Mouse (Mus musculus) kidney, embryonic 14.5 days (tissue): ENCODE data around the gene Gm11634. TPM values are rescaled to one million over a fixed set of nuclear protein-coding genes. Genes with fewer than 3 reads are reported as not detected.
"Not testable (repeated sequence)": the region's sequence is repeated elsewhere in the genome, so short reads cannot be mapped to it uniquely, and the experiment has no call there.

Experiments used
- ATAC-seq: fragments of 200-750 bp; cut with Nextera tagmentation; 2 replicates; pipeline ENCODE4 v1.8.0; 2017; ENCODE audit warnings: moderate number of reproducible peaks, mild to moderate bottlenecking, moderate TSS enrichment, moderate library complexity; ENCODE audit not compliant: low FRiP score, low TSS enrichment
- H3K27ac ChIP-seq: fragments of 300-500 bp; sonication (generic); 2 replicates; pipeline ENCODE4 v1.5.1; 2014; ENCODE audit warnings: low read depth, mild to moderate bottlenecking, low read length, moderate library complexity, mixed read lengths
- H3K27me3 ChIP-seq: fragments of 300-500 bp; sonication (generic); 2 replicates; pipeline ENCODE4 v1.6.1; 2014; ENCODE audit warnings: mild to moderate bottlenecking, low read length; ENCODE audit not compliant: control insufficient read depth, insufficient read depth
- H3K36me3 ChIP-seq: fragments of 300-500 bp; sonication (generic); 2 replicates; pipeline ENCODE4 v1.6.1; 2014; ENCODE audit warnings: low read length, mixed read lengths; ENCODE audit not compliant: control insufficient read depth, insufficient read depth
- H3K4me1 ChIP-seq: fragments of 300-500 bp; sonication (generic); 2 replicates; pipeline ENCODE4 v1.6.1; 2014; ENCODE audit warnings: low read length, mixed read lengths; ENCODE audit not compliant: control insufficient read depth, insufficient read depth
- H3K4me2 ChIP-seq: fragments of 300-500 bp; sonication (generic); replicated peaks from 2 replicates; pipeline ENCODE4 v1.6.1; 2014; ENCODE audit warnings: low read depth, mild to moderate bottlenecking, low read length
- H3K4me3 ChIP-seq: fragments of 300-500 bp; sonication (generic); 2 replicates; pipeline ENCODE4 v1.5.1; 2014; ENCODE audit warnings: mild to moderate bottlenecking, low read length
- H3K9ac ChIP-seq: fragments of 300-500 bp; sonication (generic); 2 replicates; pipeline ENCODE4 v1.6.1; 2014; ENCODE audit warnings: low read depth, mild to moderate bottlenecking, low read length, moderate library complexity
- H3K9me3 ChIP-seq: fragments of 300-500 bp; sonication (generic); 2 replicates; pipeline ENCODE4 v1.6.1; 2016; ENCODE audit warnings: low read length; ENCODE audit not compliant: control insufficient read depth
- WGBS: fragments of 180-500 bp; shearing (Covaris S2); extraction: QIAGEN DNeasy Blood & Tissue Kit; methylation state at CpG from one replicate; pipeline ENCODE4 v1.1.7; 2014; 5-methylcytosine and 5-hydroxymethylcytosine counted together
- polyA plus RNA-seq: library from polyadenylated mRNA; unstranded; fragments of >200 nt; fragmentation: Nextera tagmentation; extraction: Ambion mirVana; gene quantifications from 2 replicates; pipeline ENCODE4 v1.2.1, GENCODE M21; 2014

Gene Gm11634
- polyA plus RNA-seq = not detected in 2 replicates

DNA sequence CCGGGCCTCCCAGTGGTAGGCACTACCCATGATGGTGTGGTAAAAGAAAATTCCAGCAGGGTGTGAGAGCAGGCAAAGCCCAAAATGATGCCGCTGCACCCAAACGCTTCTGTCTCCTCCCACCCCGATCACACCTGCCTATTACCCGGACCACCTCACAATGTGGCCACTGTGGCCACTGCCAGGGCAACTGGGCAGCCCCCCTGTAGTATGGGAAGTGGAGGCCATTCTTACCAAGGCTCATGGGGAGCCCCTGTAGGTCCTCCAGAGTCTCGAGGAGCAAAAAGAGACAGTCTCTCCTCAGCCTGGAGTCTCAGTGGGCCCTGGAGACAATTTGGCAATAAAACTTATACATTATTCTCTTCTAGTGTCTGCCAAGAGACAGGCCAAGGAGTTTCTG lies at the start of gene Gm11634:
Gene Gm11634 (minus strand): TSS at position 101 of the 400 bp plus-strand sequence.
- Histone ChIP-seq H3K27ac (no peak within 1 kb of the TSS), H3K4me2 (no peak within 1 kb of the TSS), H3K9ac (no peak within 1 kb of the TSS), H3K9me3 (no peaks in the 10 kb centered on the region), H3K4me1 (no peaks in the 10 kb centered on the region), H3K27me3 (no peaks in the 10 kb centered on the region), H3K36me3 (no peaks in the 10 kb centered on the region), H3K4me3 (no peak within 1 kb of the TSS)
- 88% methylated on average over 6 of the region's 6 CpGs for WGBS
- ATAC-seq = no peak

DNA sequence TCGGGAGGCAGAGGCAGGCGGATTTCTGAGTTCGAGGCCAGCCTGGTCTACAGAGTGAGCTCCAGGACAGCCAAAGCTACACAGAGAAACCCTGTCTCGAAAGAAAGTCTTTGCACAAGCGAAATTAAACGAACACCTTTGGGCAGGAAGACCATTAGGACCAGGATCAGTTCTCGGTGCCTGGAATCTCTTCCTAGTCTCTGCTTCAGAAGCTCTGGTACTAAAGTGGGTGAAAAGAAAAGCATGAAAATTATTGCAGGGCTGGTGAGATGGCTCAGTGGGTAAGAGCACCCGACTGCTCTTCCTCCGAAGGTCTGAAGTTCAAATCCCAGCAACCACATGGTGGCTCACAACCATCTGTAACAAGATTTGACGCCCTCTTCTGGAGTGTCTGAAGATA lies 48.0 kb upstream of the Gm11634 start:
- not testable (repeated sequence) for ATAC-seq, H3K27ac ChIP-seq, H3K36me3 ChIP-seq, H3K9me3 ChIP-seq, H3K4me3 ChIP-seq, H3K27me3 ChIP-seq, H3K4me2 ChIP-seq, H3K4me1 ChIP-seq, H3K9ac ChIP-seq
- 90% methylated on average over 10 of the region's 10 CpGs for WGBS

DNA sequence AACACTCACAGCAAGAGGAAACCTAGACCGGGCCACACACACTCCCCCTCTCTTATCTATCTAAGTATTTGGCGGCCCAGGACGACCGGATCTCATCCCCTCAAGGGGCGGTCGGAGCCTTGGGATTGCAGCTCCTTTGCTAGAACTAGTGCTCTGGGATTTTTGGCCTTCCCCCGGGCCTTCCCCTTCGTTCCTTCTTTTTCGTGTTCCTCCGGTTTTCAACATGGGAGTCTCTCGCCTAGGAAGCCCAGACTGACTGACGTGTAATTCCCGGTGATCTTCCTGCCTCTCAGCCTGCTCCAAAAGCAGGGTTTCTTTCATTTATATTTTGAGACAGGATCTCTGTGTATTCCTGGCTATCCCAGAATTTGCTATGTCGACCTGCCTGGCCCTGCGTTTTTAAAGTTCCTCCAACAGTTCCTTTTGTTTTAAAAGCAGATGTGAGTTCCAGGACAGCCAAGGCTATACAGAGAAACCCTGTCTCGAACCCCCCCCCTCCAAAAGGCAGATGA lies 47.3 kb upstream of the Gm11634 start:
- H3K27me3 ChIP-seq, H3K36me3 ChIP-seq, H3K4me1 ChIP-seq, H3K9me3 ChIP-seq, ATAC-seq: not testable (repeated sequence)
- Histone ChIP-seq H3K9ac (peak overlapping the region; percentile 40; the same call in 1 of the 2 replicates), H3K27ac (peak overlapping the region; percentile 80; the same call in 1 of the 2 replicates), H3K4me2 (peak overlapping the region; percentile 34), H3K4me3 (peak overlapping the region; percentile 14; the same call in 1 of the 2 replicates)
- WGBS = 12% methylated on average over 14 of the region's 16 CpGs

DNA sequence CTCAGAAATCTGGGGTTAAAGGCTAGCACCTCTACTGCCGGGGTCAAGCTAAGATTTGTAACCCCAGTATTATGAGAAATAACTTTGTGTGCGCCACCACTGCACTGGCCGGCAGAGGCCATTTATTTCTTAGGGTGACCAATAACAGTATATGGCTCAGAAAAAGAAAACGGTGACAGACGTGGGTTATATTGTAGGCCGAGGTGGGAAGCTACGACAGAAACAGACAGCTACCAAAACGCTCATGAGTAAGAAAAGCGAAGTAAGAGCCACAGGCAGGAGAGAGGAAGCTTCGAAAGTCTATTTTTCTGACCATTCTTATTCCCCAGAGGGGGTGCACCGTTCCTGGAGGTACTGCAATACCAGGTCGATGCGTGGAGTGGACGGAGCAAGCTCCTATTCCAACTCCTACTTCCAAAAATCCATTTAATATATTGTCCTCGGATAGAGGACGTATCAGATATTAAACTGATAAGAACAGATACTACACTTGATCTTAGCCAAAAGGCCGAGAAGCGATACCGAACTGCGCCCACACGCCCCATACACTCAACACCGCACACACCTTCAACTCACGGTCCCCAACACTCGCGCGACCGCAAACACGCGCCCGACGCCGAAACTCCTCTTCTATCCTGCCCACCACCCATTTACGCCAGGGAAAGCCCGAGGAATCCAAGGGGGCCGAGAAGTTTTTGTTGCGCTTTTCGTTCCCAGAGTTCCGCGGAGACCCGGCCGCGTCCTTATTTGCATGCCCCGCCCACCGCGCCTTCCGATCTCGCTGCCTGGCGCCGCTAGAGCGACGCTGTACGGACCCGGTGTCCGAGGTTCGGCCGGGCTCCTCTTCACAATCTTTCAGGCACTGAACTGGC lies 46.6 kb upstream of the Gm11634 start:
- peak overlapping the region; percentile 34 for H3K4me2 ChIP-seq
- H3K27ac ChIP-seq = peak overlapping the region; percentile 80; the same call in 1 of the 2 replicates
- not testable (repeated sequence) for H3K36me3 ChIP-seq, H3K4me1 ChIP-seq, H3K9me3 ChIP-seq, H3K27me3 ChIP-seq
- H3K9ac ChIP-seq = peak overlapping the region; percentile 40; the same call in 1 of the 2 replicates
- under 1% methylated on average over 42 of the region's 56 CpGs for WGBS
- ATAC-seq = peak; percentile 86
- H3K4me3 ChIP-seq = peak overlapping the region; percentile 14; the same call in 1 of the 2 replicates

DNA sequence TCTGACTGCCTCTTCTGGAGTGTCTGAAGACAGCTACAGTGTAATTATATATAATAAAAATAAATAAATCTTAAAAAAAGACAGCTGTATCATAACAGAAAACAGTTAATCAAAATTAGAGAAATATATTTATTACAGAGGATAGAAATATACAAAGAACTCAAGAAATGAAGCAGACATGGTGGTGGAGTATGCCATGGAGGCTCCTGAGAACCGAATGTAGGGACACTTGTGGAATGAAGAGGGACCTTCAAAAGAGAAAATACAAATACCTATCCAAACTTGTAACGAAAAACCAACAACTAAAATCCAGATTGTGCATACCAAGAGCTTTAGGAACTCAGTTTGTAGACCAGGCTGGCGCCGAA lies 46.0 kb upstream of the Gm11634 start:
- not testable (repeated sequence) for H3K9ac ChIP-seq, H3K27me3 ChIP-seq, H3K4me1 ChIP-seq, H3K9me3 ChIP-seq, H3K4me2 ChIP-seq, H3K27ac ChIP-seq, H3K36me3 ChIP-seq, H3K4me3 ChIP-seq, ATAC-seq
- WGBS = 0% methylated on average over 4 of the region's 4 CpGs

DNA sequence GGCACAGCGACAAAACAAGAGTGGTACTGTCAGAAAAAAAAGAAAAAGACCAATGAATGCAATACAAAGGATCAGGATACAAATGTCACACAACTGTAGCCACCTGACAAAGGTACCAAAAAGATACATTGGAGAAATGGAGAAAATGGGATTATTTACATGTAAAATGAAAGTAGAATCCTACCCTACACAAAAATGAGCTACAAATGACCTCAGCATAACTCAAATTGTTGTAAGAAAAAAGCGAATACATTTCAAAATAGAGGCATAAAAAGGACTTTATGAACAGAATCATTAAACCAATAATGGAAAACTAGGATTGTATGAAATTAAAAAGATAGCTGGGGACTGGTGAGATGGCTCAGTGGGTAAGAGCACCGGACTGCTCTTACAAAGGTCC lies 45.5 kb upstream of the Gm11634 start:
- H3K9ac ChIP-seq = no peak overlapping the region
- no peak overlapping the region for H3K4me2 ChIP-seq
- H3K4me3 ChIP-seq = no peak overlapping the region
- H3K27ac ChIP-seq = no peak overlapping the region
- H3K36me3 ChIP-seq = no peaks in the 10 kb centered on the region
- H3K27me3 ChIP-seq = no peaks in the 10 kb centered on the region
- no peak for ATAC-seq
- no peaks in the 10 kb centered on the region for H3K4me1 ChIP-seq
- 59% methylated on average over 3 of the region's 3 CpGs for WGBS
- no peaks in the 10 kb centered on the region; the same call in 1 of the 2 replicates for H3K9me3 ChIP-seq

DNA sequence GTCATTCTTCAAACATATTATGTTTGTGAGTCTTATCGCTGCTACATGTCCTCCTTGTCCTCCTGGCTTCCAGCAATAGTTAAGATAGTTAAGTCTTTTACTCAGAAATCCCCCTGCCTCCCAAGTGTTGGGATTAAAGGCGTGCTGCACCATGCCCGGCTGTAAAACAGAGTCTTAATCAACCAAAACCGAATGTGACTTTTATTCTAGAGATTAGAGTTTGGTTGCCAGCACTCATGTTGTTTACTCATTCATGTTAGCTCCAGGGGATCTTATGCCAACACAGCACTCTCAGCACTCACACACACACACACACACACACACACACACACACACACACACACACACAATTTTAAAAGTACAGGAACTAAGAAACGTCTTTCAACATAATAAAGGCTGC lies 43.9 kb upstream of the Gm11634 start:
- H3K9ac ChIP-seq = no peak overlapping the region
- WGBS = 45% methylated on average over 5 of the region's 5 CpGs
- no peak overlapping the region for H3K27ac ChIP-seq
- no peak for ATAC-seq
- no peak overlapping the region for H3K4me2 ChIP-seq
- H3K4me1 ChIP-seq = no peaks in the 10 kb centered on the region
- no peaks in the 10 kb centered on the region for H3K9me3 ChIP-seq
- H3K4me3 ChIP-seq = no peak overlapping the region
- no peaks in the 10 kb centered on the region for H3K27me3 ChIP-seq
- H3K36me3 ChIP-seq = no peaks in the 10 kb centered on the region

DNA sequence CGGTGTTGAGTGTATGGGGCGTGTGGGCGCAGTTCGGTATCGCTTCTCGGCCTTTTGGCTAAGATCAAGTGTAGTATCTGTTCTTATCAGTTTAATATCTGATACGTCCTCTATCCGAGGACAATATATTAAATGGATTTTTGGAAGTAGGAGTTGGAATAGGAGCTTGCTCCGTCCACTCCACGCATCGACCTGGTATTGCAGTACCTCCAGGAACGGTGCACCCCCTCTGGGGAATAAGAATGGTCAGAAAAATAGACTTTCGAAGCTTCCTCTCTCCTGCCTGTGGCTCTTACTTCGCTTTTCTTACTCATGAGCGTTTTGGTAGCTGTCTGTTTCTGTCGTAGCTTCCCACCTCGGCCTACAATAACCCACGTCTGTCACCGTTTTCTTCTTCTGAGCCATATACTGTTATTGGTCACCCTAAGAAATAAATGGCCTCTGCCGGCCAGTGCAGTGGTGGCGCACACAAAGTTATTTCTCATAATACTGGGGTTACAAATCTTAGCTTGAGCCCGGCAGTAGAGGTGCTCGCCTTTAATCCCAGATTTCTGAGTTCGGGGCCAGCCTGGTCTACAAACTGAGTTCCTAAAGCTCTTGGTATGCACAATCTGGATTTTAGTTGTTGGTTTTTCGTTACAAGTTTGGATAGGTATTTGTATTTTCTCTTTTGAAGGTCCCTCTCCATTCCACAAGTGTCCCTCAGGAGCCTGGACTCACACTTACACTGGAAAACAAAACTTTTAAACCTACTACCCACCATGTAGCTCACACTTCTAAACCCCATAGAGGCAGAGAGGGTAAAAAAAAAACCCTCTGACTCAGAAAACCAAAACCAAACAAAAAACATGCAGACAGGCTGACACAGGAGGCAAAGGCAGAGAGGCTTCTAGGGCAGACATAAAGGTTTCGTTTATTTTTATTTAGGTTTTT lies 42.9 kb upstream of the Gm11634 start:
- not testable (repeated sequence) for H3K4me2 ChIP-seq, H3K4me3 ChIP-seq, H3K9ac ChIP-seq, H3K4me1 ChIP-seq, H3K36me3 ChIP-seq, H3K27me3 ChIP-seq, H3K9me3 ChIP-seq
- ATAC-seq = peak; percentile 83
- 6% methylated on average over 14 of the region's 26 CpGs for WGBS
- peak overlapping the region; percentile 74; the same call in 1 of the 2 replicates for H3K27ac ChIP-seq
